8 mouse cellular contexts compared by ENCODE assay signal in genomic region chrX:101979267-101979666, GRCm38 (mm10).
DNase-seq lines count a peak whose midpoint lies in the region; ATAC-seq and TF ChIP-seq lines count a peak whose summit lies in the region.
"Had no signal": no experiment of that assay in that cellular context is flagged by ENCODE, and none has a peak within 500 bp of the region (broad histone marks: within the 10 kb centered on the region; RNA-seq: fewer than 3 reads in every experiment).

No protein-coding gene starts in this region.

- ATAC-seq in lung, embryonic 14.5 days (ENCODE audit: insufficient read depth): peak; percentile 82
- peak; percentile 88 for ATAC-seq in neural tube, embryonic 14.5 days (ENCODE audit: low read depth)
- ATAC-seq in forebrain, embryonic 14.5 days: no peak

- H3K9me3 ChIP-seq in lung, embryonic 14.5 days (ENCODE audit: low read depth, low read length): no peaks in the 10 kb centered on the region
- no peaks in the 10 kb centered on the region for H3K9me3 ChIP-seq in neural tube, embryonic 14.5 days (ENCODE audit: control insufficient read depth, low read length)
- H3K9me3 ChIP-seq in forebrain, embryonic 14.5 days (replicated peaks; ENCODE audit: control insufficient read depth, low read length): no peaks in the 10 kb centered on the region

- H3K27ac ChIP-seq in lung, embryonic 14.5 days (ENCODE audit: low read depth): peak overlapping the region; percentile 73
- no peak overlapping the region for H3K27ac ChIP-seq in neural tube, embryonic 14.5 days (ENCODE audit: low read depth, low read length)
- no peak overlapping the region for H3K27ac ChIP-seq in forebrain, embryonic 14.5 days (ENCODE audit: low read depth, low read length)
- no peak overlapping the region for H3K27ac ChIP-seq in cerebellum, adult 2 months (ENCODE audit: insufficient read depth, low read length)

- no peaks in the 10 kb centered on the region for H3K4me1 ChIP-seq in lung, embryonic 14.5 days (ENCODE audit: insufficient read depth)
- no peaks in the 10 kb centered on the region for H3K4me1 ChIP-seq in neural tube, embryonic 14.5 days (ENCODE audit: control insufficient read depth, insufficient read depth, low read length)
- H3K4me1 ChIP-seq in forebrain, embryonic 14.5 days (ENCODE audit: control insufficient read depth, insufficient read depth, low read length): no peaks in the 10 kb centered on the region
- peaks cover 21% of the 10 kb centered on the region for H3K4me1 ChIP-seq in cerebellum, adult 2 months (ENCODE audit: control insufficient read depth, insufficient read depth, low read length)

- no peak for TF ChIP-seq CTCF in lung, embryonic 14.5 days (IDR thresholded peaks at IDR 0.05; ENCODE audit: low read depth)
- no peak for TF ChIP-seq CTCF in cerebellum, adult 2 months (IDR thresholded peaks at IDR 0.05; ENCODE audit: borderline replicate concordance, insufficient read depth, low read depth, low read length)

- no peaks in the 10 kb centered on the region for H3K27me3 ChIP-seq in lung, embryonic 14.5 days (ENCODE audit: insufficient read depth, low read length)
- H3K27me3 ChIP-seq in neural tube, embryonic 14.5 days (ENCODE audit: control insufficient read depth, insufficient read depth, low read length): no peaks in the 10 kb centered on the region
- 0 out of 2 replicates have a peak, but pooled peaks cover 3% of the 10 kb centered on the region for H3K27me3 ChIP-seq in forebrain, embryonic 14.5 days (replicated peaks; ENCODE audit: control insufficient read depth, insufficient read depth, low read length)
- no peaks in the 10 kb centered on the region for H3K27me3 ChIP-seq in cerebellum, adult 2 months (ENCODE audit: control insufficient read depth, insufficient read depth, low read length)

- H3K4me3 ChIP-seq in lung, embryonic 14.5 days (ENCODE audit: low read depth, low read length): no peak overlapping the region
- no peak overlapping the region for H3K4me3 ChIP-seq in neural tube, embryonic 14.5 days (ENCODE audit: low read depth, low read length)
- no peak overlapping the region for H3K4me3 ChIP-seq in forebrain, embryonic 14.5 days (ENCODE audit: low read depth, low read length)
- no peak overlapping the region for H3K4me3 ChIP-seq in cerebellum, adult 2 months (replicated peaks; ENCODE audit: insufficient read depth, low read depth, low read length)

- peak overlapping the region; percentile 33; the same call in 1 of the 2 replicates for H3K4me2 ChIP-seq in lung, embryonic 14.5 days
- H3K4me2 ChIP-seq in neural tube, embryonic 14.5 days (ENCODE audit: low read depth, low read length): no peak overlapping the region
- H3K4me2 ChIP-seq in forebrain, embryonic 14.5 days (ENCODE audit: low read length): no peak overlapping the region

- H3K36me3 ChIP-seq in lung, embryonic 14.5 days (ENCODE audit: insufficient read depth): no peaks in the 10 kb centered on the region
- H3K36me3 ChIP-seq in neural tube, embryonic 14.5 days (ENCODE audit: control insufficient read depth, insufficient read depth, low read length): no peaks in the 10 kb centered on the region
- H3K36me3 ChIP-seq in forebrain, embryonic 14.5 days (ENCODE audit: control insufficient read depth, insufficient read depth, low read length): no peaks in the 10 kb centered on the region

- no peak for TF ChIP-seq POLR2A in cerebellum, adult 2 months (IDR thresholded peaks at IDR 0.05; ENCODE audit: borderline replicate concordance, insufficient read depth, low read length)

- DNase-seq in lung, embryonic 14.5 days: peak; percentile 53
- DNase-seq in lung, postnatal 14 days: no peak
- DNase-seq in brain, adult 2 months (ENCODE audit: low read depth, low spot score): peak; percentile 71
- DNase-seq in heart, postnatal 4 days: peak; percentile 26
- DNase-seq in forebrain, embryonic 14.5 days (ENCODE audit: low spot score): no peak
- no peak for DNase-seq in cerebellum, adult 2 months
- DNase-seq: gastrocnemius, postnatal 36 days had no signal

- WGBS in lung, embryonic 14.5 days: 37% methylated on average over 5 of the region's 5 CpGs
- 41% methylated on average over 5 of the region's 5 CpGs for WGBS in neural tube, embryonic 14.5 days
- 46% methylated on average over 5 of the region's 5 CpGs for WGBS in forebrain, embryonic 14.5 days
- 72% methylated on average over 5 of the region's 5 CpGs for WGBS in cerebellum, adult 2 months

- H3K9ac ChIP-seq in lung, embryonic 14.5 days: no peak overlapping the region
- H3K9ac ChIP-seq in neural tube, embryonic 14.5 days (replicated peaks; ENCODE audit: low read depth, low read length): no peak overlapping the region
- H3K9ac ChIP-seq in forebrain, embryonic 14.5 days (ENCODE audit: low read length): no peak overlapping the region

Comparison
In these comparisons a context has a peak if more than half of its experiments do, and no peak if none do; other contexts are left out.
1. DNase-seq: peak in lung, embryonic 14.5 days (single experiment), brain, adult 2 months (single experiment) and heart, postnatal 4 days (single experiment); none in lung, postnatal 14 days (single experiment), forebrain, embryonic 14.5 days (single experiment) and cerebellum, adult 2 months (0 of 2).